Mouse (Mus musculus) layer of hippocampus, adult 2 months (tissue): Measurements from ENCODE around the gene Tmx4. TPM values are rescaled to one million over a fixed set of nuclear protein-coding genes. Genes with fewer than 3 reads are reported as not detected.

Experiments
- DNase-seq, 2 experiments: peaks; one replicate each; pipeline ENCODE4 v3.0.0; 2022; ENCODE audit warnings: low spot score in 2 of 2
- H3K27ac ChIP-seq: fragments of 200-600 bp; 2 replicates; pipeline ENCODE4 v1.8.1; 2022
- H3K4me3 ChIP-seq: fragments of 200-600 bp; 2 replicates; pipeline ENCODE4 v1.8.1; 2022; ENCODE audit warnings: mild to moderate bottlenecking
- CTCF ChIP-seq: fragments of 200-600 bp; conservative IDR thresholded peaks from 2 replicates; pipeline ENCODE4 v1.8.1; 2022; ENCODE audit warnings: antibody characterized with exemption, mild to moderate bottlenecking, moderate library complexity
- long read RNA-seq, 2 experiments: library from polyadenylated mRNA; stranded (forward); transcript quantifications; one replicate each; pipeline ENCODE4 v2.0.0; 2021; ENCODE audit warnings: borderline mapping rate in 2 of 2
- total RNA-seq, 2 experiments: library from RNA; stranded (reverse); gene quantifications; 2 replicates each; pipeline ENCODE4 v1.2.3; 2021

Tmx4 gene
- 100 to 1,000 TPM; 155 to 167 TPM for total RNA-seq
- long read RNA-seq, experiment 1, full-length matches to known transcripts: 59 of 83 reads
- long read RNA-seq, experiment 1, partial matches to known transcripts: 5 of 83 reads
- long read RNA-seq, experiment 1, other reads (novel, unspliced or antisense): 19 of 83 reads
- long read RNA-seq, experiment 2, full-length matches to known transcripts: 123 of 146 reads
- long read RNA-seq, experiment 2, partial matches to known transcripts: 22 of 146 reads
- long read RNA-seq, experiment 2, other reads (novel, unspliced or antisense): 1 of 146 reads

- TF ChIP-seq CTCF: no peak
- peak within 1 kb of the TSS; percentile 68 for H3K4me3 ChIP-seq
- DNase-seq: peak; percentile 98 to 99
- peak within 1 kb of the TSS; percentile 99 for H3K27ac ChIP-seq
Measured at GRCm38 (mm10) chr2:134643514-134644300, at the start of gene Tmx4. TSS of gene Tmx4 (minus strand) at chr2:134644145.

GRCm38 (mm10) chr2:134692125-134692524 is 48.2 kb upstream of the Tmx4 start:
- Histone ChIP-seq H3K4me3 (no peak overlapping the region), H3K27ac (no peak overlapping the region)
- no peak for DNase-seq
- TF ChIP-seq CTCF: no peak

- DNase-seq: no peak
- Histone ChIP-seq H3K4me3 (no peak overlapping the region), H3K27ac (peak overlapping the region; percentile 40; the same call in 1 of the 2 replicates)
- no peak for TF ChIP-seq CTCF
Measured at GRCm38 (mm10) chr2:134691055-134691454, 47.1 kb upstream of the Tmx4 start.

GRCm38 (mm10) chr2:134682326-134682725 is 38.4 kb upstream of the Tmx4 start:
- H3K4me3 ChIP-seq: no peak overlapping the region
- DNase-seq: no peak
- no peak overlapping the region for H3K27ac ChIP-seq
- no peak for TF ChIP-seq CTCF

- peak; percentile 61 to 69 for DNase-seq
- H3K27ac ChIP-seq: no peak overlapping the region
- peak; percentile 92 for TF ChIP-seq CTCF
- H3K4me3 ChIP-seq: no peak overlapping the region
Measured at GRCm38 (mm10) chr2:134681271-134681961, 37.5 kb upstream of the Tmx4 start.

GRCm38 (mm10) chr2:134679567-134679966 is 35.6 kb upstream of the Tmx4 start:
- no peak for DNase-seq
- TF ChIP-seq CTCF: no peak
- Histone ChIP-seq H3K4me3 (no peak overlapping the region), H3K27ac (no peak overlapping the region)

- DNase-seq: no peak
- no peak overlapping the region for H3K4me3 ChIP-seq
- H3K27ac ChIP-seq: no peak overlapping the region
- no peak for TF ChIP-seq CTCF
Measured at GRCm38 (mm10) chr2:134675465-134675864, 31.5 kb upstream of the Tmx4 start.

- peak; percentile 81 for TF ChIP-seq CTCF
- no peak overlapping the region for H3K4me3 ChIP-seq
- peak in 1 of 2 experiments; percentile 32 for DNase-seq
- no peak overlapping the region for H3K27ac ChIP-seq
Measured at GRCm38 (mm10) chr2:134673604-134674003, 29.7 kb upstream of the Tmx4 start.

- no peak overlapping the region for H3K4me3 ChIP-seq
- no peak overlapping the region for H3K27ac ChIP-seq
- DNase-seq: no peak
- no peak for TF ChIP-seq CTCF
Measured at GRCm38 (mm10) chr2:134656477-134656876, 12.5 kb upstream of the Tmx4 start.

- no peak for DNase-seq
- Histone ChIP-seq H3K4me3 (no peak overlapping the region), H3K27ac (no peak overlapping the region)
- no peak for TF ChIP-seq CTCF
Measured at GRCm38 (mm10) chr2:134654668-134655067, 10.7 kb upstream of the Tmx4 start.

- no peak for DNase-seq
- TF ChIP-seq CTCF: no peak
- no peak overlapping the region for H3K27ac ChIP-seq
- H3K4me3 ChIP-seq: no peak overlapping the region
Measured at GRCm38 (mm10) chr2:134652759-134653158, 8.8 kb upstream of the Tmx4 start.

- Histone ChIP-seq H3K4me3 (no peak overlapping the region), H3K27ac (no peak overlapping the region)
- no peak for TF ChIP-seq CTCF
- DNase-seq: peak in 1 of 2 experiments; percentile 21
Measured at GRCm38 (mm10) chr2:134648999-134649398, 5.1 kb upstream of the Tmx4 start.

GRCm38 (mm10) chr2:134645752-134646151 is 1.8 kb upstream of the Tmx4 start:
- TF ChIP-seq CTCF: no peak
- DNase-seq: no peak
- H3K4me3 ChIP-seq: no peak overlapping the region
- peak overlapping the region; percentile 99; the same call in 1 of the 2 replicates for H3K27ac ChIP-seq
